In the genomic region with DNA sequence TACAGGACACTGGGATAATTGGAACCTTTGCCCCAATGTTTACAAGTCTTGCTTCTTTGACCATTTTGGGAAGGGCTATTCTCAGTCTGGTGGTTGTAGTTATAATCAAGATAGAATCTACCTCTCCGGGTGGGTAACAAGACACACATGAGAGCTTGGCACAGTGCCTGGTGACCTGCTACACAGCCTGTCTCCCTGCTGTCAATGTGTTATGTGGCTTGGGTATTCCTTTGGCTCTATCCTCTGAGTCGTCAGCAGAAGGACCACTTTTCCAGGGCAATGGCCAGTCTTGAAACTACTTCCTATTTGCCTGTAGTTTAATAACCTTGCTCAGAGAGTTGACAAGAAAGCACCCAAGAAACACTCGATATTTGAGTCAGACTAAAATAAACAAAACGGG, we compare ENCODE assay signal across 30 mouse cellular contexts.
A peak's percentile ranks its signal among the peaks of the same experiment; 100 is the strongest.
DNase-seq lines count a peak whose midpoint lies in the region; ATAC-seq and TF ChIP-seq lines count a peak whose summit lies in the region.
"Had no signal": no experiment of that assay in that cellular context is flagged by ENCODE, and none has a peak within 500 bp of the region (broad histone marks: within the 10 kb centered on the region; RNA-seq: fewer than 3 reads in every experiment).

No protein-coding gene starts in this region.

- H3K27me3 ChIP-seq in forebrain, embryonic 14.5 days (replicated peaks; ENCODE audit: control insufficient read depth, insufficient read depth, low read length), result no peaks in the 10 kb centered on the region; the same call in 1 of the 2 replicates
- H3K27me3 ChIP-seq in forebrain, postnatal 0 days (ENCODE audit: insufficient read depth, low read length), result no peaks in the 10 kb centered on the region; the same call in 1 of the 2 replicates
- no peaks in the 10 kb centered on the region for H3K27me3 ChIP-seq in cerebellum, adult 2 months (ENCODE audit: control insufficient read depth, insufficient read depth, low read length)
- H3K27me3 ChIP-seq in forebrain, embryonic 11.5 days (ENCODE audit: control insufficient read depth, insufficient read depth, low read length), result no peaks in the 10 kb centered on the region
- H3K27me3 ChIP-seq: intestine, embryonic 15.5 days; liver, embryonic 15.5 days; lung, embryonic 15.5 days; neural tube, embryonic 12.5 days; Patski had no signal

- peak; percentile 28 for DNase-seq in forebrain, embryonic 14.5 days (ENCODE audit: low spot score)
- no peak for DNase-seq in forebrain, postnatal 0 days
- peak; percentile 75 for DNase-seq in brain, adult 2 months (ENCODE audit: low read depth, low spot score)
- peak; percentile 62 to 71 for DNase-seq in cerebellum, adult 2 months
- peak; percentile 68 to 84 for DNase-seq in cerebellum, postnatal 25 days
- no peak for DNase-seq in forebrain, embryonic 11.5 days (ENCODE audit: low spot score)
- DNase-seq: adrenal gland, postnatal 10 days; gastrocnemius, adult 2 months; gastrocnemius, postnatal 36 days; heart, postnatal 14 days; kidney, adult 2 months; kidney, postnatal 4 days; layer of hippocampus, postnatal 36 days; right cerebral cortex, postnatal 4 days; thymus, adult 18-20 months; thymus, postnatal 25 days had no signal

- H3K36me3 ChIP-seq in forebrain, embryonic 14.5 days (ENCODE audit: control insufficient read depth, insufficient read depth, low read length), result no peaks in the 10 kb centered on the region
- no peaks in the 10 kb centered on the region for H3K36me3 ChIP-seq in forebrain, postnatal 0 days (ENCODE audit: insufficient read depth)
- no peaks in the 10 kb centered on the region for H3K36me3 ChIP-seq in forebrain, embryonic 11.5 days (ENCODE audit: control insufficient read depth, insufficient read depth, low read length)
- H3K36me3 ChIP-seq: forebrain, embryonic 15.5 days; hindbrain, embryonic 10.5 days; intestine, embryonic 15.5 days; limb, embryonic 12.5 days; liver, embryonic 15.5 days; lung, embryonic 15.5 days; midbrain, embryonic 10.5 days; neural tube, embryonic 12.5 days had no signal

- no peaks in the 10 kb centered on the region for H3K9me3 ChIP-seq in forebrain, embryonic 14.5 days (replicated peaks; ENCODE audit: control insufficient read depth, low read length)
- H3K9me3 ChIP-seq in forebrain, postnatal 0 days (ENCODE audit: low read length), result no peaks in the 10 kb centered on the region
- H3K9me3 ChIP-seq in forebrain, embryonic 11.5 days (ENCODE audit: control insufficient read depth, low read length), result no peaks in the 10 kb centered on the region
- H3K9me3 ChIP-seq: forebrain, embryonic 15.5 days; hindbrain, embryonic 10.5 days; intestine, embryonic 15.5 days; limb, embryonic 12.5 days; liver, embryonic 15.5 days; lung, embryonic 15.5 days; midbrain, embryonic 10.5 days; neural tube, embryonic 12.5 days had no signal

- H3K9ac ChIP-seq in forebrain, embryonic 14.5 days (ENCODE audit: low read length), result no peak overlapping the region
- no peak overlapping the region for H3K9ac ChIP-seq in forebrain, postnatal 0 days
- H3K9ac ChIP-seq in forebrain, embryonic 11.5 days (ENCODE audit: low read length), result no peak overlapping the region
- H3K9ac ChIP-seq: forebrain, embryonic 15.5 days; intestine, embryonic 15.5 days; limb, embryonic 12.5 days; liver, embryonic 15.5 days; lung, embryonic 15.5 days; neural tube, embryonic 12.5 days had no signal

- H3K4me3 ChIP-seq in forebrain, embryonic 14.5 days (ENCODE audit: low read depth, low read length), result no peak overlapping the region
- no peak overlapping the region for H3K4me3 ChIP-seq in forebrain, postnatal 0 days (ENCODE audit: low read depth, low read length)
- H3K4me3 ChIP-seq in cerebellum, adult 2 months (replicated peaks; ENCODE audit: insufficient read depth, low read depth, low read length), result no peak overlapping the region
- H3K4me3 ChIP-seq in forebrain, embryonic 11.5 days (ENCODE audit: low read depth, low read length), result no peak overlapping the region
- H3K4me3 ChIP-seq: forebrain, embryonic 15.5 days; gastrocnemius, adult 2 months; hindbrain, embryonic 10.5 days; intestine, embryonic 15.5 days; limb, embryonic 12.5 days; liver, embryonic 15.5 days; lung, embryonic 15.5 days; midbrain, embryonic 10.5 days; myocyte; neural tube, embryonic 12.5 days had no signal

- no peaks in the 10 kb centered on the region for H3K4me1 ChIP-seq in forebrain, embryonic 14.5 days (ENCODE audit: control insufficient read depth, insufficient read depth, low read length)
- H3K4me1 ChIP-seq in forebrain, postnatal 0 days (ENCODE audit: insufficient read depth), result peaks cover 14% of the 10 kb centered on the region; the same call in 1 of the 2 replicates
- peaks cover 67% of the 10 kb centered on the region for H3K4me1 ChIP-seq in cerebellum, adult 2 months (ENCODE audit: control insufficient read depth, insufficient read depth, low read length)
- H3K4me1 ChIP-seq in forebrain, embryonic 11.5 days (replicated peaks; ENCODE audit: control insufficient read depth, insufficient read depth, low read length), result no peaks in the 10 kb centered on the region
- H3K4me1 ChIP-seq: hindbrain, embryonic 10.5 days; intestine, embryonic 15.5 days; limb, embryonic 12.5 days; liver, embryonic 15.5 days; midbrain, embryonic 10.5 days; neural tube, embryonic 12.5 days had no signal

- no peak for TF ChIP-seq POLR2A in cerebellum, adult 2 months (IDR thresholded peaks at IDR 0.05; ENCODE audit: borderline replicate concordance, insufficient read depth, low read length)

- H3K4me2 ChIP-seq in forebrain, embryonic 14.5 days (ENCODE audit: low read length), result no peak overlapping the region
- no peak overlapping the region for H3K4me2 ChIP-seq in forebrain, postnatal 0 days (ENCODE audit: low read depth)
- H3K4me2 ChIP-seq in forebrain, embryonic 11.5 days (ENCODE audit: low read depth, low read length, severe bottlenecking), result no peak overlapping the region
- H3K4me2 ChIP-seq: forebrain, embryonic 15.5 days; intestine, embryonic 15.5 days; limb, embryonic 12.5 days; liver, embryonic 15.5 days; lung, embryonic 15.5 days; neural tube, embryonic 12.5 days had no signal

- WGBS in forebrain, embryonic 14.5 days, result 65% methylated on average over 4 of the region's 4 CpGs
- WGBS in forebrain, postnatal 0 days, result 58% methylated on average over 4 of the region's 4 CpGs
- WGBS in cerebellum, adult 2 months, result 5% methylated on average over 4 of the region's 4 CpGs
- 81% methylated on average over 4 of the region's 4 CpGs for WGBS in forebrain, embryonic 11.5 days

- no peak for TF ChIP-seq CTCF in forebrain, postnatal 0 days (IDR thresholded peaks at IDR 0.05; ENCODE audit: low read depth)
- TF ChIP-seq CTCF in cerebellum, adult 2 months (IDR thresholded peaks at IDR 0.05; ENCODE audit: borderline replicate concordance, insufficient read depth, low read depth, low read length), result no peak

- no peak for ATAC-seq in forebrain, embryonic 14.5 days
- ATAC-seq in forebrain, postnatal 0 days, result no peak
- no peak for ATAC-seq in forebrain, embryonic 11.5 days (replicated peaks; ENCODE audit: low FRiP score)
- ATAC-seq in granulocyte monocyte progenitor cell, adult 5-6 weeks (replicated peaks; ENCODE audit: poor library complexity, severe bottlenecking), result no peak
- ATAC-seq: forebrain, embryonic 15.5 days; hindbrain, embryonic 16.5 days; intestine, embryonic 15.5 days; midbrain, embryonic 16.5 days; Patski had no signal

- H3K27ac ChIP-seq in forebrain, embryonic 14.5 days (ENCODE audit: low read depth, low read length), result no peak overlapping the region
- H3K27ac ChIP-seq in forebrain, postnatal 0 days (ENCODE audit: low read depth, low read length), result no peak overlapping the region
- H3K27ac ChIP-seq in cerebellum, adult 2 months (ENCODE audit: insufficient read depth, low read length), result no peak overlapping the region
- no peak overlapping the region for H3K27ac ChIP-seq in forebrain, embryonic 11.5 days (ENCODE audit: low read depth, low read length)
- H3K27ac ChIP-seq: forebrain, embryonic 15.5 days; gastrocnemius, adult 2 months; hindbrain, embryonic 10.5 days; intestine, embryonic 15.5 days; limb, embryonic 12.5 days; liver, embryonic 15.5 days; lung, embryonic 15.5 days; midbrain, embryonic 10.5 days; neural tube, embryonic 12.5 days; stomach, postnatal 0 days had no signal

Comparison
In these comparisons a context has a peak if more than half of its experiments do, and no peak if none do; other contexts are left out.
1. DNase-seq: peak in forebrain, embryonic 14.5 days (single experiment), brain, adult 2 months (single experiment), cerebellum, adult 2 months (2 of 2) and cerebellum, postnatal 25 days (2 of 2); none in forebrain, postnatal 0 days (single experiment) and forebrain, embryonic 11.5 days (single experiment).